Mouse (Mus musculus) liver, adult 2 months (tissue): ENCODE measurements around the gene Ppm1h.
"Not testable (repeated sequence)": the region's sequence is repeated elsewhere in the genome, so short reads cannot be mapped to it uniquely, and the experiment has no call there.

Experiments
- CTCF ChIP-seq: fragments of 200-500 bp; IDR thresholded peaks from 2 replicates; pipeline ENCODE4 v1.5.1; 2011; ENCODE audit warnings: low read depth, low read length, control low read depth
- POLR2A ChIP-seq: fragments of 200-500 bp; IDR thresholded peaks from 2 replicates; pipeline ENCODE4 v1.6.1; 2011; ENCODE audit warnings: low read length, control low read depth; ENCODE audit not compliant: insufficient read depth; ENCODE audit errors: extremely low read depth

GRCm38 (mm10) chr10:122924571-122924970, 246.0 kb downstream of the Ppm1h start:
- not testable (repeated sequence) for TF ChIP-seq CTCF, POLR2A
